In genomic region chr13:30570182-30570581, GRCm38 (mm10) we compare ENCODE assay signal across 19 mouse cellular contexts.
"Had no signal": no experiment of that assay in that cellular context is flagged by ENCODE, and none has a peak within 500 bp of the region (broad histone marks: within the 10 kb centered on the region; RNA-seq: fewer than 3 reads in every experiment).

No protein-coding gene starts in this region.

- H3K9ac ChIP-seq: limb, embryonic 12.5 days; limb, embryonic 15.5 days; liver, embryonic 15.5 days; lung, embryonic 15.5 days; neural tube, embryonic 12.5 days; neural tube, embryonic 15.5 days had no signal

- H3K9me3 ChIP-seq: limb, embryonic 12.5 days; limb, embryonic 15.5 days; liver, embryonic 15.5 days; lung, embryonic 15.5 days; neural tube, embryonic 12.5 days; neural tube, embryonic 15.5 days had no signal

- DNase-seq: kidney, adult 18-20 months; kidney, postnatal 36 days; left cerebral cortex, postnatal 4 days; lung, adult 18-20 months; lung, postnatal 10 days; lung, postnatal 4 days; midbrain, embryonic 14.5 days; right cerebral cortex, adult 18-20 months; thymus, adult 18-20 months; thymus, postnatal 25 days had no signal

- H3K4me1 ChIP-seq: limb, embryonic 12.5 days; limb, embryonic 15.5 days; liver, embryonic 15.5 days; lung, embryonic 15.5 days; neural tube, embryonic 12.5 days; neural tube, embryonic 15.5 days had no signal

- H3K36me3 ChIP-seq: limb, embryonic 12.5 days; limb, embryonic 15.5 days; liver, embryonic 15.5 days; lung, embryonic 15.5 days; neural tube, embryonic 12.5 days; neural tube, embryonic 15.5 days had no signal

- H3K27ac ChIP-seq: kidney, postnatal 0 days; limb, embryonic 12.5 days; limb, embryonic 15.5 days; liver, embryonic 15.5 days; lung, embryonic 15.5 days; neural tube, embryonic 12.5 days; neural tube, embryonic 15.5 days had no signal

- H3K4me2 ChIP-seq: limb, embryonic 12.5 days; limb, embryonic 15.5 days; liver, embryonic 11.5 days; liver, embryonic 15.5 days; lung, embryonic 15.5 days; midbrain, embryonic 11.5 days; neural tube, embryonic 12.5 days; neural tube, embryonic 15.5 days had no signal

- H3K27me3 ChIP-seq: limb, embryonic 12.5 days; limb, embryonic 15.5 days; liver, embryonic 15.5 days; lung, embryonic 15.5 days; neural tube, embryonic 12.5 days; neural tube, embryonic 15.5 days had no signal

- H3K4me3 ChIP-seq: limb, embryonic 12.5 days; limb, embryonic 15.5 days; liver, embryonic 15.5 days; lung, embryonic 15.5 days; neural tube, embryonic 12.5 days; neural tube, embryonic 15.5 days had no signal
